Mouse (Mus musculus) liver, embryonic 16.5 days (tissue): ENCODE data around the gene Olfr651. TPM values are rescaled to one million over a fixed set of nuclear protein-coding genes. Genes with fewer than 3 reads are reported as not detected.
A peak's percentile ranks its signal among the peaks of the same experiment; 100 is the strongest.
"Not testable (repeated sequence)": the region's sequence is repeated elsewhere in the genome, so short reads cannot be mapped to it uniquely, and the experiment has no call there.

ENCODE experiments used
- ATAC-seq: fragments of 200-750 bp; cut with Nextera tagmentation; 2 replicates; pipeline ENCODE4 v1.8.0; 2017; ENCODE audit warnings: low read depth, mild to moderate bottlenecking, moderate number of reproducible peaks, moderate library complexity
- H3K27ac ChIP-seq: fragments of 300-500 bp; sonication (generic); 2 replicates; pipeline ENCODE4 v1.5.1; 2014; ENCODE audit warnings: mild to moderate bottlenecking, low read length
- H3K27me3 ChIP-seq: fragments of 300-500 bp; sonication (generic); 2 replicates; pipeline ENCODE4 v1.6.1; 2014; ENCODE audit warnings: low read depth, low read length, mixed read lengths; ENCODE audit not compliant: control insufficient read depth, insufficient read depth
- H3K36me3 ChIP-seq: fragments of 300-500 bp; sonication (generic); 2 replicates; pipeline ENCODE4 v1.6.1; 2014; ENCODE audit warnings: mild to moderate bottlenecking; ENCODE audit not compliant: control insufficient read depth, insufficient read depth
- H3K4me1 ChIP-seq: fragments of 300-500 bp; sonication (generic); 2 replicates; pipeline ENCODE4 v1.6.1; 2014; ENCODE audit warnings: low read depth, low read length, mixed read lengths; ENCODE audit not compliant: control insufficient read depth
- H3K4me2 ChIP-seq: fragments of 300-500 bp; sonication (generic); 2 replicates; pipeline ENCODE4 v1.6.1; 2014; ENCODE audit warnings: low read depth, low read length, mixed read lengths
- H3K4me3 ChIP-seq: fragments of 300-500 bp; sonication (generic); 2 replicates; pipeline ENCODE4 v1.5.1; 2014; ENCODE audit warnings: low read depth, mild to moderate bottlenecking, low read length
- H3K9ac ChIP-seq: fragments of 300-500 bp; sonication (generic); 2 replicates; pipeline ENCODE4 v1.6.1; 2014; ENCODE audit warnings: low read depth, low read length
- H3K9me3 ChIP-seq: fragments of 300-500 bp; sonication (generic); replicated peaks from 2 replicates; pipeline ENCODE4 v1.6.1; 2016; ENCODE audit warnings: low read length; ENCODE audit not compliant: control insufficient read depth
- WGBS: fragments of 180-500 bp; shearing (Covaris S2); extraction: QIAGEN DNeasy Blood & Tissue Kit; methylation state at CpG from one replicate; pipeline ENCODE4 v1.1.7; 2014; ENCODE audit not compliant: insufficient replicate concordance; 5-methylcytosine and 5-hydroxymethylcytosine counted together
- polyA plus RNA-seq: library from polyadenylated mRNA; unstranded; fragments of >200 nt; fragmentation: Nextera tagmentation; extraction: Ambion mirVana; gene quantifications from 2 replicates; pipeline ENCODE4 v1.2.1, GENCODE M21; 2015

Olfr651 gene
- polyA plus RNA-seq = not detected in 2 replicates

DNA sequence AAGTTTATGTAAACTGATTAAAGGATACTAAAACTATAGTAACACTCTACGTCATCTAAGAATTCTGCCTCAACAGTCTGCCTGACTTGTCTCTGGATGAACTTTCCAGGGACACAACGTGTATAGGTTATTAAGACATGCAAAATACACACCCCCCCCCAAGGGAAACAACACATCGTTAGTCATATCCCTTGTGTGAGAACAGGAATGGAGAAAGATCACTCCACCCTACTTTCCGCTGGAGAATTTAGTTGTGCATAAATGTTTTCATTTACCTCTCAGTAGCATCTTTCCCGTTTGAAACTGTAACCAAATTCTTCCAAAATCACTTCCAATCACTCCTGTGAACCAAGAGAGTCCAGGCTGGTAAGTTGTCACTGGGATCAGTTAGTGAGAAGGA lies at the start of gene Olfr651:
Gene Olfr651, plus strand, starts transcription at position 301 of the 400 bp plus-strand sequence.
- WGBS = 58% methylated on average over 5 of the region's 5 CpGs
- no peaks in the 10 kb centered on the region for H3K9me3 ChIP-seq
- ATAC-seq = no peak
- H3K36me3 ChIP-seq = no peaks in the 10 kb centered on the region
- no peak within 1 kb of the TSS for H3K27ac ChIP-seq
- H3K4me1 ChIP-seq = no peaks in the 10 kb centered on the region
- no peaks in the 10 kb centered on the region for H3K27me3 ChIP-seq
- H3K4me3 ChIP-seq = no peak within 1 kb of the TSS
- H3K4me2 ChIP-seq = no peak within 1 kb of the TSS
- no peak within 1 kb of the TSS for H3K9ac ChIP-seq

GRCm38 (mm10) chr7:104501186-104501585 lies 48.7 kb upstream of the Olfr651 start:
- not testable (repeated sequence) for H3K9me3 ChIP-seq, H3K27me3 ChIP-seq, H3K4me3 ChIP-seq, H3K9ac ChIP-seq, H3K27ac ChIP-seq, ATAC-seq, H3K36me3 ChIP-seq, H3K4me2 ChIP-seq, H3K4me1 ChIP-seq
- WGBS = 65% methylated on average over 6 of the region's 6 CpGs

- WGBS = 3% methylated on average over 44 of the region's 59 CpGs
- peak overlapping the region; percentile 59 for H3K4me2 ChIP-seq
- no peaks in the 10 kb centered on the region for H3K9me3 ChIP-seq
- no peaks in the 10 kb centered on the region; the same call in 1 of the 2 replicates for H3K27me3 ChIP-seq
- no peak overlapping the region for H3K9ac ChIP-seq
- H3K27ac ChIP-seq = no peak overlapping the region
- H3K4me1 ChIP-seq = no peaks in the 10 kb centered on the region
- peak overlapping the region; percentile 45 for H3K4me3 ChIP-seq
- H3K36me3 ChIP-seq = no peaks in the 10 kb centered on the region
- ATAC-seq = peak; percentile 54; the same call in 1 of the 2 replicates
Observed at GRCm38 (mm10) chr7:104501589-104502371, 48.2 kb upstream of the Olfr651 start.

- not testable (repeated sequence) for H3K27ac ChIP-seq, H3K36me3 ChIP-seq, H3K9ac ChIP-seq, H3K9me3 ChIP-seq, H3K27me3 ChIP-seq, H3K4me1 ChIP-seq, H3K4me3 ChIP-seq
- ATAC-seq = peak; percentile 51; the same call in 1 of the 2 replicates
- 0 out of 2 replicates have a peak within 1 kb of the TSS, but pooled peaks have one; percentile 5 for H3K4me2 ChIP-seq
Observed at GRCm38 (mm10) chr7:104507421-104508065, 42.4 kb upstream of the Olfr651 start, which contains the start of gene Trim30d. Trim30d (minus strand) TSS chr7:104507849.

GRCm38 (mm10) chr7:104552700-104553099 lies 2.8 kb downstream of the Olfr651 start:
- Histone ChIP-seq H3K27ac (no peak overlapping the region), H3K4me2 (no peak overlapping the region), H3K9ac (no peak overlapping the region), H3K9me3 (no peaks in the 10 kb centered on the region), H3K36me3 (no peaks in the 10 kb centered on the region), H3K27me3 (no peaks in the 10 kb centered on the region), H3K4me3 (no peak overlapping the region), H3K4me1 (no peaks in the 10 kb centered on the region)
- WGBS = 39% methylated on average over 1 of the region's 1 CpGs
- ATAC-seq = no peak

DNA sequence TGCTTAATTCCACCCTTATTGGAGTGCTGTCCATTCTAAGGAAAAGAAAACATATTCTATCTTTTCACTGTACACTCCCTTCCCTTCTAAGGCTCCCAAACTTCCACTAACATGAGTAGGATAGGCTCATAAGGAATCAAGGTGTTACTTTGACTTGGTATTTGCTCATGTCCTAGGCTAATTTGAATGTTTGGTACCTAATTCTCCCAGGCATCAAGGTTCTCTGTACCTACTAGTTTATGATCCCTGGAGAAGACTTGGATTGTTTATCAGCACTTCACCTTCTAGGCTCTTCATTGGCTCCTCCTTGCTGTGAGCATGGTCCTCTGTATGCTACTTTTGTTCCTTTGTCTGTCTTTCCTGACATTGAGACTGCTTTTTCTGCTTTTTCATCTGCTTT lies 10.7 kb downstream of the Olfr651 start, which contains the start of gene Olfr652:
Gene Olfr652, plus strand, starts transcription at position 301 of the 400 bp plus-strand sequence.
- Histone ChIP-seq H3K4me3 (no peak within 1 kb of the TSS), H3K4me2 (no peak within 1 kb of the TSS), H3K27ac (no peak within 1 kb of the TSS), H3K27me3 (no peaks in the 10 kb centered on the region), H3K36me3 (no peaks in the 10 kb centered on the region), H3K9me3 (no peaks in the 10 kb centered on the region), H3K9ac (no peak within 1 kb of the TSS), H3K4me1 (no peaks in the 10 kb centered on the region)
- ATAC-seq = no peak

DNA sequence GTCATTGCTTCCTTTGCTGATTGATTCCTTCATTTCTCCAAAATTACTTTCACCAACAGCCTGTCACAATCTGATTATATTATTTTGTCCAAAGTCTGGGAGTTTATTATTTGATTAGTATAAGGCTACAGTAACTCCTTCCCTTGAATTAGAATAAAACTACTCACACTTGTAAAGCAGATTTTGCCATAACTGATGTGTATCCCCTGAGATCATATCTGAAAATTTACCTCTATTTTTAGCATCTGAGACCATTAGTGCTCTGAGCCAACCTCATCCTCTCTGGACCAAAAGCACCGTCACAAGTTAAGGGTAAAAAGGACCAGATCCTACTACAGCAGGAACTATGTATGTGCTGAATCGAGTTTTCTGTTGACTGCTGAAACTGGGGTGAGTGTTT lies 27.1 kb downstream of the Olfr651 start, which contains the start of gene Olfr653:
Gene Olfr653, plus strand, starts transcription at position 301 of the 400 bp plus-strand sequence.
- H3K4me2 ChIP-seq = no peak within 1 kb of the TSS
- H3K9me3 ChIP-seq = no peaks in the 10 kb centered on the region
- H3K27me3 ChIP-seq = no peaks in the 10 kb centered on the region
- ATAC-seq = no peak
- 41% methylated on average over 2 of the region's 2 CpGs for WGBS
- no peak within 1 kb of the TSS for H3K9ac ChIP-seq
- no peaks in the 10 kb centered on the region for H3K36me3 ChIP-seq
- H3K4me1 ChIP-seq = no peaks in the 10 kb centered on the region
- no peak within 1 kb of the TSS for H3K27ac ChIP-seq
- no peak within 1 kb of the TSS for H3K4me3 ChIP-seq

DNA sequence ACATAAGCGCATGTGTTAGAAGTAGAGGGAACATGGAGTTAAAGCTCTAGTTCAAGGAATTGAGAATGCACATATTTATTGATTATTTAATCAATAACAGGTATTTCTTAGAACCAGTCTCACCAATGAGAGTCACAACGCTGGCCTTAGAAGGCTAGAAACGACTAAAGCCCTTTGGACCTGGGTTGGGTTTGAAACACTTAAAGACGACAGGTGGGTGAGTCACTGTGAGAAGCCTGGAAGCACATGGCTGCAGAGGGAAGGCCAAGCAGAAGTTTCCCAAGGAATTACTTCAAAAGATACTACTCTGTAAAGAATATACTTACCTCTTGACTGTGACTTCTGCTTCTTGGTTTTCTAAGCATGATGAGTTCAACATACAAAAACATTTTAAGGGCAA lies 30.9 kb downstream of the Olfr651 start:
- no peak for ATAC-seq
- no peaks in the 10 kb centered on the region for H3K4me1 ChIP-seq
- no peaks in the 10 kb centered on the region for H3K9me3 ChIP-seq
- no peak overlapping the region for H3K27ac ChIP-seq
- no peak overlapping the region for H3K4me3 ChIP-seq
- no peaks in the 10 kb centered on the region for H3K27me3 ChIP-seq
- no peak overlapping the region for H3K4me2 ChIP-seq
- WGBS = 64% methylated on average over 4 of the region's 4 CpGs
- H3K36me3 ChIP-seq = no peaks in the 10 kb centered on the region
- no peak overlapping the region for H3K9ac ChIP-seq

DNA sequence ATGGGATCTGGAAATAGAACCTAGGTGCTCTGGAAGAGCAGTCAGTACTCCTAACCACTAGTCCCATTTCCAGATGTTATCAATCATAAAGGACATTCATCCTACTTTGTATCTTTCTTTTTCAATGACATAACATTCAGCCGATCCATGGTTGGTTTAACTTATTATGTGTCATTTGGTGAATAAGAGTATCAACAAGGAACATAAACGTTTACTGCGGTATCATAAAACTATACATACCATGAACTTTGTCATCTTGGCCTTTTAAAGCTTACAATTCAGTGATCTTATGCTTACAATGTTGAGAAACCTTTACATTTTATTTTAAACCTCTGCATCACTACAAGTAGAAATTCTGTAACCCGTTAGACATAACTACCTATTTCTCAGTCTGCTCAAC lies 31.5 kb downstream of the Olfr651 start:
- Histone ChIP-seq H3K9me3 (no peaks in the 10 kb centered on the region), H3K36me3 (no peaks in the 10 kb centered on the region), H3K4me2 (no peak overlapping the region), H3K27ac (no peak overlapping the region), H3K27me3 (no peaks in the 10 kb centered on the region), H3K4me3 (no peak overlapping the region), H3K4me1 (no peaks in the 10 kb centered on the region), H3K9ac (no peak overlapping the region)
- no peak for ATAC-seq
- WGBS = 67% methylated on average over 4 of the region's 4 CpGs
